Mouse (Mus musculus): ENCODE data around the gene Elp5. TPM values are rescaled to one million over a fixed set of nuclear protein-coding genes. Genes with fewer than 3 reads are reported as not detected.
A peak's percentile ranks its signal among the peaks of the same experiment; 100 is the strongest.

Elp5 gene
- 162 and 193 TPM in 2 replicates for polyA plus RNA-seq (2014; fragmentation: Nextera tagmentation; extraction: Ambion mirVana)

- Histone ChIP-seq H3K4me3 (replicated peaks; ENCODE audit: low read depth, low read length) (peak within 1 kb of the TSS; percentile 100), H3K9ac (replicated peaks; ENCODE audit: low read length) (peak within 1 kb of the TSS; percentile 98), H3K4me2 (ENCODE audit: low read length) (peak within 1 kb of the TSS; percentile 80), H3K4me1 (ENCODE audit: control insufficient read depth, insufficient read depth, low read length) (peaks cover 33% of the 10 kb centered on the region), H3K9me3 (ENCODE audit: control insufficient read depth, low read length) (no peaks in the 10 kb centered on the region), H3K27ac (replicated peaks; ENCODE audit: low read depth, low read length) (peak within 1 kb of the TSS; percentile 99), H3K36me3 (ENCODE audit: control insufficient read depth, insufficient read depth, low read length) (peaks cover 42% of the 10 kb centered on the region), H3K27me3 (ENCODE audit: control insufficient read depth, insufficient read depth, low read length) (no peaks in the 10 kb centered on the region)
- WGBS, result 59% methylated on average over 8 of the region's 8 CpGs
- no peak for ATAC-seq (ENCODE audit: low FRiP score, low TSS enrichment)
- no peak for DNase-seq
These were observed at the start of gene Elp5 for GRCm38 (mm10) chr11:69982225-69982624. Elp5 (minus strand) TSS chr11:69982517.

GRCm38 (mm10) chr11:70031321-70031670 lies 49.0 kb upstream of the Elp5 start:
- DNase-seq (no peak), ATAC-seq (ENCODE audit: low FRiP score, low TSS enrichment) (no peak)
- Histone ChIP-seq H3K9ac (replicated peaks; ENCODE audit: low read length) (no peak overlapping the region), H3K4me2 (ENCODE audit: low read length) (no peak overlapping the region; the same call in 1 of the 2 replicates), H3K36me3 (ENCODE audit: control insufficient read depth, insufficient read depth, low read length) (peaks cover 50% of the 10 kb centered on the region), H3K4me1 (ENCODE audit: control insufficient read depth, insufficient read depth, low read length) (peaks cover 37% of the 10 kb centered on the region), H3K9me3 (ENCODE audit: control insufficient read depth, low read length) (no peaks in the 10 kb centered on the region), H3K27ac (replicated peaks; ENCODE audit: low read depth, low read length) (0 out of 2 replicates have a peak overlapping the region, but pooled peaks have one; percentile 96), H3K27me3 (ENCODE audit: control insufficient read depth, insufficient read depth, low read length) (no peaks in the 10 kb centered on the region), H3K4me3 (replicated peaks; ENCODE audit: low read depth, low read length) (no peak overlapping the region)
- WGBS, result 95% methylated on average over 11 of the region's 11 CpGs

- 90% methylated on average over 28 of the region's 28 CpGs for WGBS
- Histone ChIP-seq H3K9me3 (ENCODE audit: control insufficient read depth, low read length) (no peaks in the 10 kb centered on the region), H3K4me3 (replicated peaks; ENCODE audit: low read depth, low read length) (peak overlapping the region; percentile 36), H3K27me3 (ENCODE audit: control insufficient read depth, insufficient read depth, low read length) (no peaks in the 10 kb centered on the region), H3K36me3 (ENCODE audit: control insufficient read depth, insufficient read depth, low read length) (peaks cover 46% of the 10 kb centered on the region), H3K4me2 (ENCODE audit: low read length) (peak overlapping the region; percentile 72), H3K9ac (replicated peaks; ENCODE audit: low read length) (peak overlapping the region; percentile 44; the same call in 1 of the 2 replicates), H3K27ac (replicated peaks; ENCODE audit: low read depth, low read length) (peak overlapping the region; percentile 96), H3K4me1 (ENCODE audit: control insufficient read depth, insufficient read depth, low read length) (peaks cover 42% of the 10 kb centered on the region)
- ATAC-seq (ENCODE audit: low FRiP score, low TSS enrichment), result no peak
- DNase-seq, result no peak
These were observed 48.5 kb upstream of the Elp5 start for GRCm38 (mm10) chr11:70030651-70031320.

- H3K9ac ChIP-seq (replicated peaks; ENCODE audit: low read length), result peak overlapping the region; percentile 44
- peaks cover 48% of the 10 kb centered on the region for H3K4me1 ChIP-seq (ENCODE audit: control insufficient read depth, insufficient read depth, low read length)
- DNase-seq (no peak), ATAC-seq (ENCODE audit: low FRiP score, low TSS enrichment) (peak; percentile 54)
- peaks cover 42% of the 10 kb centered on the region for H3K36me3 ChIP-seq (ENCODE audit: control insufficient read depth, insufficient read depth, low read length)
- peak overlapping the region; percentile 36 for H3K4me3 ChIP-seq (replicated peaks; ENCODE audit: low read depth, low read length)
- H3K4me2 ChIP-seq (ENCODE audit: low read length), result peak overlapping the region; percentile 72
- peak overlapping the region; percentile 96 for H3K27ac ChIP-seq (replicated peaks; ENCODE audit: low read depth, low read length)
- 21% methylated on average over 10 of the region's 11 CpGs for WGBS
- no peaks in the 10 kb centered on the region for H3K9me3 ChIP-seq (ENCODE audit: control insufficient read depth, low read length)
- no peaks in the 10 kb centered on the region for H3K27me3 ChIP-seq (ENCODE audit: control insufficient read depth, insufficient read depth, low read length)
These were observed 47.7 kb upstream of the Elp5 start for GRCm38 (mm10) chr11:70029829-70030550.

GRCm38 (mm10) chr11:70029130-70029801 lies 46.9 kb upstream of the Elp5 start:
- ATAC-seq (ENCODE audit: low FRiP score, low TSS enrichment) (peak; percentile 94), DNase-seq (peak; percentile 99)
- H3K36me3 ChIP-seq (ENCODE audit: control insufficient read depth, insufficient read depth, low read length), result peaks cover 36% of the 10 kb centered on the region
- H3K4me3 ChIP-seq (replicated peaks; ENCODE audit: low read depth, low read length), result peak overlapping the region; percentile 36
- H3K4me2 ChIP-seq (ENCODE audit: low read length), result peak overlapping the region; percentile 72
- H3K9me3 ChIP-seq (ENCODE audit: control insufficient read depth, low read length), result no peaks in the 10 kb centered on the region
- H3K4me1 ChIP-seq (ENCODE audit: control insufficient read depth, insufficient read depth, low read length), result peaks cover 54% of the 10 kb centered on the region
- under 1% methylated on average over 20 of the region's 20 CpGs for WGBS
- H3K27ac ChIP-seq (replicated peaks; ENCODE audit: low read depth, low read length), result peak overlapping the region; percentile 96
- H3K9ac ChIP-seq (replicated peaks; ENCODE audit: low read length), result peak overlapping the region; percentile 44
- H3K27me3 ChIP-seq (ENCODE audit: control insufficient read depth, insufficient read depth, low read length), result no peaks in the 10 kb centered on the region

GRCm38 (mm10) chr11:70028401-70029129 lies 46.2 kb upstream of the Elp5 start:
- H3K27ac ChIP-seq (replicated peaks; ENCODE audit: low read depth, low read length), result peak overlapping the region; percentile 96
- ATAC-seq (ENCODE audit: low FRiP score, low TSS enrichment) (0 out of 2 replicates have a peak, but pooled peaks have one; percentile 2), DNase-seq (no peak)
- peaks cover 31% of the 10 kb centered on the region for H3K36me3 ChIP-seq (ENCODE audit: control insufficient read depth, insufficient read depth, low read length)
- peak overlapping the region; percentile 72 for H3K4me2 ChIP-seq (ENCODE audit: low read length)
- H3K4me1 ChIP-seq (ENCODE audit: control insufficient read depth, insufficient read depth, low read length), result peaks cover 59% of the 10 kb centered on the region
- WGBS, result 15% methylated on average over 12 of the region's 12 CpGs
- no peaks in the 10 kb centered on the region for H3K9me3 ChIP-seq (ENCODE audit: control insufficient read depth, low read length)
- peak overlapping the region; percentile 36 for H3K4me3 ChIP-seq (replicated peaks; ENCODE audit: low read depth, low read length)
- H3K27me3 ChIP-seq (ENCODE audit: control insufficient read depth, insufficient read depth, low read length), result no peaks in the 10 kb centered on the region
- H3K9ac ChIP-seq (replicated peaks; ENCODE audit: low read length), result peak overlapping the region; percentile 44

- DNase-seq, result no peak
- Histone ChIP-seq H3K36me3 (ENCODE audit: control insufficient read depth, insufficient read depth, low read length) (peaks cover 20% of the 10 kb centered on the region), H3K9ac (replicated peaks; ENCODE audit: low read length) (peak overlapping the region; percentile 21; the same call in 1 of the 2 replicates), H3K4me1 (ENCODE audit: control insufficient read depth, insufficient read depth, low read length) (peaks cover 71% of the 10 kb centered on the region), H3K9me3 (ENCODE audit: control insufficient read depth, low read length) (no peaks in the 10 kb centered on the region), H3K4me2 (ENCODE audit: low read length) (peak overlapping the region; percentile 72), H3K27me3 (ENCODE audit: control insufficient read depth, insufficient read depth, low read length) (no peaks in the 10 kb centered on the region), H3K4me3 (replicated peaks; ENCODE audit: low read depth, low read length) (peak overlapping the region; percentile 24), H3K27ac (replicated peaks; ENCODE audit: low read depth, low read length) (peak overlapping the region; percentile 96)
- WGBS, result 26% methylated on average over 9 of the region's 9 CpGs
- no peak for ATAC-seq (ENCODE audit: low FRiP score, low TSS enrichment)
These were observed 45.1 kb upstream of the Elp5 start for GRCm38 (mm10) chr11:70027397-70027796.

GRCm38 (mm10) chr11:70026689-70027088 lies 44.4 kb upstream of the Elp5 start:
- peak overlapping the region; percentile 72 for H3K4me2 ChIP-seq (ENCODE audit: low read length)
- ATAC-seq (ENCODE audit: low FRiP score, low TSS enrichment) (no peak), DNase-seq (peak; percentile 62)
- peaks cover 12% of the 10 kb centered on the region for H3K36me3 ChIP-seq (ENCODE audit: control insufficient read depth, insufficient read depth, low read length)
- H3K4me1 ChIP-seq (ENCODE audit: control insufficient read depth, insufficient read depth, low read length), result peaks cover 76% of the 10 kb centered on the region
- WGBS, result 1% methylated on average over 19 of the region's 19 CpGs
- H3K27ac ChIP-seq (replicated peaks; ENCODE audit: low read depth, low read length), result peak overlapping the region; percentile 96
- no peaks in the 10 kb centered on the region for H3K27me3 ChIP-seq (ENCODE audit: control insufficient read depth, insufficient read depth, low read length)
- H3K9ac ChIP-seq (replicated peaks; ENCODE audit: low read length), result peak overlapping the region; percentile 21; the same call in 1 of the 2 replicates
- H3K4me3 ChIP-seq (replicated peaks; ENCODE audit: low read depth, low read length), result peak overlapping the region; percentile 24
- no peaks in the 10 kb centered on the region for H3K9me3 ChIP-seq (ENCODE audit: control insufficient read depth, low read length)
